Mouse (Mus musculus) bone marrow, adult 2 months (tissue): ENCODE data around the gene Cbx3. TPM values are rescaled to one million over a fixed set of nuclear protein-coding genes. Genes with fewer than 3 reads are reported as not detected.
A peak's percentile ranks its signal among the peaks of the same experiment; 100 is the strongest.

Source experiments
- H3K27ac ChIP-seq: fragments of 200-500 bp; 2 replicates; pipeline ENCODE4 v1.5.1; 2012; ENCODE audit warnings: low read depth, mild to moderate bottlenecking, control low read depth, inconsistent platforms, low read length; ENCODE audit not compliant: control insufficient read depth, poor library complexity, insufficient read depth
- H3K4me1 ChIP-seq: fragments of 200-500 bp; 2 replicates; pipeline ENCODE4 v1.6.1; 2011; ENCODE audit warnings: low read length; ENCODE audit not compliant: control insufficient read depth, insufficient read depth
- H3K4me3 ChIP-seq: fragments of 200-500 bp; replicated peaks from 2 replicates; pipeline ENCODE3; 2011; ENCODE audit warnings: mild to moderate bottlenecking, low read depth, low read length, control low read depth; ENCODE audit not compliant: control insufficient read depth
- CTCF ChIP-seq: fragments of 200-500 bp; IDR thresholded peaks from 2 replicates; pipeline ENCODE4 v1.5.1; 2011; ENCODE audit warnings: low read length, control low read depth; ENCODE audit not compliant: control insufficient read depth, insufficient read depth
- POLR2A ChIP-seq: fragments of 200-500 bp; IDR thresholded peaks from 2 replicates; pipeline ENCODE4 v1.6.1; 2011; ENCODE audit warnings: low read depth, mild to moderate bottlenecking, control low read depth, low read length, borderline replicate concordance; ENCODE audit not compliant: control insufficient read depth
- WGBS: fragments of 180-500 bp; shearing (Covaris S2); methylation state at CpG from one replicate; pipeline ENCODE4 v1.1.7; 2018; 5-methylcytosine and 5-hydroxymethylcytosine counted together
- polyA plus RNA-seq: library from polyadenylated mRNA; stranded (reverse); fragments of >200 nt; gene quantifications from 2 replicates; pipeline ENCODE4 v1.2.4, GENCODE M21; 2011; ENCODE audit warnings: low replicate concordance; ENCODE audit not compliant: missing spikeins, insufficient read depth, insufficient read length

Cbx3 gene
- polyA plus RNA-seq = 96.2 and 134 TPM in 2 replicates

GRCm38 (mm10) chr6:51470311-51471178 is at the start of gene Cbx3:
TSS of gene Cbx3 (plus strand) at chr6:51470360.
- Histone ChIP-seq H3K4me1 (no peaks in the 10 kb centered on the region; the same call in 1 of the 2 replicates), H3K27ac (peak within 1 kb of the TSS; percentile 98), H3K4me3 (peak within 1 kb of the TSS; percentile 82)
- no peak for TF ChIP-seq CTCF
- TF ChIP-seq POLR2A = peak; percentile 26; the same call in 1 of the 2 replicates
- WGBS = under 1% methylated on average over 99 of the region's 99 CpGs

- Histone ChIP-seq H3K4me3 (no peak overlapping the region), H3K27ac (no peak overlapping the region), H3K4me1 (no peaks in the 10 kb centered on the region)
- WGBS = 50% methylated on average over 11 of the region's 11 CpGs
- TF ChIP-seq POLR2A (no peak), CTCF (no peak)
These were observed 46.6 kb upstream of the Cbx3 start for GRCm38 (mm10) chr6:51423466-51424122.

- WGBS = 69% methylated on average over 2 of the region's 2 CpGs
- Histone ChIP-seq H3K27ac (no peak overlapping the region), H3K4me3 (no peak overlapping the region), H3K4me1 (no peaks in the 10 kb centered on the region)
- TF ChIP-seq POLR2A = no peak
- no peak for TF ChIP-seq CTCF
These were observed 45.6 kb upstream of the Cbx3 start for GRCm38 (mm10) chr6:51424537-51424936.

- no peak within 1 kb of the TSS for H3K4me3 ChIP-seq
- peaks cover 1% of the 10 kb centered on the region for H3K4me1 ChIP-seq
- WGBS = 2% methylated on average over 74 of the region's 74 CpGs
- TF ChIP-seq POLR2A (no peak), CTCF (no peak)
- H3K27ac ChIP-seq = no peak within 1 kb of the TSS
These were observed 37.4 kb upstream of the Cbx3 start, which contains the start of gene Nfe2l3 for GRCm38 (mm10) chr6:51432535-51433397. TSS of gene Nfe2l3 (plus strand) at chr6:51432670.

GRCm38 (mm10) chr6:51434270-51434669 is 35.9 kb upstream of the Cbx3 start:
- Histone ChIP-seq H3K27ac (no peak overlapping the region), H3K4me3 (no peak overlapping the region), H3K4me1 (peaks cover 1% of the 10 kb centered on the region)
- TF ChIP-seq CTCF (no peak), POLR2A (no peak)
- 48% methylated on average over 7 of the region's 7 CpGs for WGBS

GRCm38 (mm10) chr6:51437665-51438064 is 32.5 kb upstream of the Cbx3 start:
- no peak overlapping the region for H3K4me3 ChIP-seq
- 78% methylated on average over 4 of the region's 4 CpGs for WGBS

GRCm38 (mm10) chr6:51438826-51439330 is 31.3 kb upstream of the Cbx3 start:
- TF ChIP-seq POLR2A = no peak
- TF ChIP-seq CTCF = no peak
- Histone ChIP-seq H3K4me1 (no peaks in the 10 kb centered on the region; the same call in 1 of the 2 replicates), H3K27ac (no peak overlapping the region), H3K4me3 (no peak overlapping the region)
- 81% methylated on average over 9 of the region's 9 CpGs for WGBS

More at GRCm38 (mm10) chr6:51437665-51438064, 32.5 kb upstream of the Cbx3 start:
- TF ChIP-seq CTCF = no peak
- TF ChIP-seq POLR2A = no peak
- no peak overlapping the region for H3K27ac ChIP-seq
- peaks cover 1% of the 10 kb centered on the region for H3K4me1 ChIP-seq
